19 mouse cellular contexts compared by ENCODE assay signal in the genomic region with DNA sequence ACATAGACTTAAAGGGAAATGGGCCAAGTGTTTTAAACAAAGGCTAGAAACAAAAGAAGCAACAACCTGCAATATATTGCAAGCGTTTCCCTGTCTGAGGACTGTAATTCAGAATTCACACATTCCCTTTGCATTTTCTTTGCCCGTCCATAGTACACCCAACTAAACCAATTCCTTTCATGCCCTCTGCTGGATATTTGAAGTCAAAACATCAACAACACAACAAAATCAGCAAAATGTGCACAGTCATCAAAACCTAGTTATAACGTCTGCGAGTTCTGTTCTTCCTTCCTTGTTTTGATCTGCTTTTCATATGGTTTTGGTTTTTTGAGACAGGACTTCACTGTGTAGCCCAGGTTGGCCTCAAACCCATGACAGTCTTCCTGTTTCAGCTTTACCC.
DNase-seq lines count a peak whose midpoint lies in the region; ATAC-seq and TF ChIP-seq lines count a peak whose summit lies in the region.
"Had no signal": no experiment of that assay in that cellular context is flagged by ENCODE, and none has a peak within 500 bp of the region (broad histone marks: within the 10 kb centered on the region; RNA-seq: fewer than 3 reads in every experiment).

No protein-coding gene starts in this region.

- no peak for DNase-seq in gastrocnemius, adult 2 months
- DNase-seq in gastrocnemius, adult 8-10 months (ENCODE audit: low spot score in 2 of 2): no peak
- DNase-seq in layer of hippocampus, adult 2 months (ENCODE audit: low spot score in 2 of 2): no peak
- no peak for DNase-seq in layer of hippocampus, adult 11-12 months (ENCODE audit: low spot score)
- DNase-seq in 3T3-L1 (ENCODE audit: low read depth, low spot score): peak; percentile 55
- peak; percentile 4 for DNase-seq in MEL (ENCODE audit: low read depth, low spot score)
- no peak for DNase-seq in adrenal gland, adult 18-20 months (ENCODE audit: low spot score in 2 of 2)
- DNase-seq: cerebellum, adult 9-10 months; gastrocnemius, postnatal 14 days; kidney, postnatal 4 days; liver, embryonic 13.5 days; right cerebral cortex, postnatal 4 days; thymus, postnatal 25 days had no signal

- no peak overlapping the region for H3K4me3 ChIP-seq in gastrocnemius, adult 2 months
- no peak overlapping the region for H3K4me3 ChIP-seq in layer of hippocampus, adult 2 months
- no peak overlapping the region for H3K4me3 ChIP-seq in MEL (ENCODE audit: control insufficient read depth in 1 of 2, insufficient read depth in 1 of 2, low read depth in 2 of 2, low read length in 2 of 2)
- H3K4me3 ChIP-seq: embryonic facial prominence, embryonic 12.5 days; forebrain, embryonic 13.5 days; heart, embryonic 13.5 days; liver, embryonic 13.5 days; stomach, embryonic 15.5 days had no signal

- no peak overlapping the region for H3K9ac ChIP-seq in MEL (ENCODE audit: control insufficient read depth, low read depth, low read length, poor library complexity, severe bottlenecking)
- H3K9ac ChIP-seq: embryonic facial prominence, embryonic 12.5 days; forebrain, embryonic 13.5 days; heart, embryonic 13.5 days; liver, embryonic 13.5 days; stomach, embryonic 15.5 days had no signal

- TF ChIP-seq EP300 in MEL (IDR thresholded peaks at IDR 0.05; ENCODE audit: low read depth in 1 of 2, low read length in 2 of 2): no peak

- peak; percentile 15; the same call in 1 of the 2 replicates for TF ChIP-seq CTCF in gastrocnemius, adult 2 months (IDR thresholded peaks at IDR 0.05)
- peak; percentile 74 for TF ChIP-seq CTCF in layer of hippocampus, adult 2 months (conservative IDR thresholded peaks at IDR 0.05)
- peak in 1 of 3 experiments; percentile 22; a peak in 1 of 6 replicates for TF ChIP-seq CTCF in MEL (IDR thresholded peaks at IDR 0.05 in 2 of 3, conservative IDR thresholded peaks at IDR 0.05 in 1 of 3; ENCODE audit: control insufficient read depth in 1 of 3, insufficient read depth in 1 of 3, low read depth in 2 of 3, low read length in 3 of 3, poor library complexity in 1 of 3, severe bottlenecking in 1 of 3)

- TF ChIP-seq POLR2A in MEL (IDR thresholded peaks at IDR 0.05; ENCODE audit: control insufficient read depth in 1 of 2, insufficient read depth in 1 of 2, low read depth in 1 of 2, low read length in 2 of 2, poor library complexity in 1 of 2): no peak

- H3K4me1 ChIP-seq in MEL (ENCODE audit: control insufficient read depth in 1 of 2, insufficient read depth in 2 of 2, low read length in 2 of 2): no peaks in the 10 kb centered on the region
- H3K4me1 ChIP-seq: embryonic facial prominence, embryonic 12.5 days; forebrain, embryonic 13.5 days; heart, embryonic 13.5 days; liver, embryonic 13.5 days; stomach, embryonic 15.5 days had no signal

- TF ChIP-seq RAD21 in MEL (IDR thresholded peaks at IDR 0.05; ENCODE audit: low read depth, low read length): peak; percentile 13

- intact Hi-C loops in gastrocnemius, adult 2 months (cut with DNase I): no loop called here

- no peaks in the 10 kb centered on the region for H3K36me3 ChIP-seq in MEL (ENCODE audit: control insufficient read depth in 1 of 2, insufficient read depth in 2 of 2, low read length in 2 of 2)
- H3K36me3 ChIP-seq: embryonic facial prominence, embryonic 12.5 days; heart, embryonic 13.5 days; liver, embryonic 13.5 days; stomach, embryonic 15.5 days had no signal

- H3K27me3 ChIP-seq in MEL (ENCODE audit: control insufficient read depth in 1 of 2, insufficient read depth in 2 of 2, low read length in 2 of 2): no peaks in the 10 kb centered on the region
- H3K27me3 ChIP-seq: embryonic facial prominence, embryonic 12.5 days; forebrain, embryonic 13.5 days; heart, embryonic 13.5 days; liver, embryonic 13.5 days; stomach, embryonic 15.5 days had no signal

- H3K9me3 ChIP-seq in MEL (replicated peaks; ENCODE audit: insufficient read depth, low read length): no peaks in the 10 kb centered on the region
- H3K9me3 ChIP-seq: embryonic facial prominence, embryonic 12.5 days; liver, embryonic 13.5 days; stomach, embryonic 15.5 days had no signal

- no peaks in the 10 kb centered on the region for H3K79me2 ChIP-seq in MEL (ENCODE audit: control insufficient read depth, insufficient read depth, low read length, poor library complexity)

- no peak; the same call in 1 of the 2 replicates for ATAC-seq in megakaryocyte progenitor cell, adult 5-6 weeks (replicated peaks; ENCODE audit: poor library complexity)
- ATAC-seq: CD4-positive, CD25-positive, alpha-beta regulatory T cell, adult 4 months; forebrain, embryonic 13.5 days had no signal

- no peak overlapping the region for H3K27ac ChIP-seq in gastrocnemius, adult 2 months
- H3K27ac ChIP-seq in layer of hippocampus, adult 2 months: no peak overlapping the region
- no peak overlapping the region for H3K27ac ChIP-seq in MEL (ENCODE audit: control insufficient read depth, low read depth, low read length)
- H3K27ac ChIP-seq: embryonic facial prominence, embryonic 12.5 days; forebrain, embryonic 13.5 days; heart, embryonic 13.5 days; liver, embryonic 13.5 days; stomach, embryonic 15.5 days had no signal

TF ChIP-seq in MEL, 35 proteins besides CTCF, POLR2A, EP300 and RAD21:
- TF ChIP-seq MEF2A (IDR thresholded peaks at IDR 0.05; ENCODE audit: extremely low read depth, insufficient replicate concordance, low read depth, low read length, poor library complexity, severe bottlenecking): no peak
- peak; percentile 76; the same call in 1 of the 2 replicates for TF ChIP-seq MAFK (IDR thresholded peaks at IDR 0.05; ENCODE audit: borderline replicate concordance, low read depth, low read length)
- no peak for TF ChIP-seq CHD2 (IDR thresholded peaks at IDR 0.05; ENCODE audit: low read length)
- TF ChIP-seq NRF1 (IDR thresholded peaks at IDR 0.05; ENCODE audit: insufficient read depth, low read depth, low read length, poor library complexity, severe bottlenecking): no peak
- TF ChIP-seq GATA1 (IDR thresholded peaks at IDR 0.05; ENCODE audit: low read depth, low read length): no peak
- TF ChIP-seq MXI1 (IDR thresholded peaks at IDR 0.05; ENCODE audit: low read depth, low read length): no peak
- no peak for TF ChIP-seq E2F4 (IDR thresholded peaks at IDR 0.05; ENCODE audit: borderline replicate concordance, low read depth, low read length)
- TF ChIP-seq SMC3 (IDR thresholded peaks at IDR 0.05; ENCODE audit: low read depth, low read length): peak; percentile 24; the same call in 1 of the 2 replicates

Comparison
In these comparisons a context has a peak if more than half of its experiments do, and no peak if none do; other contexts are left out.
1. DNase-seq: peak in 3T3-L1 (single experiment) and MEL (single experiment); none in gastrocnemius, adult 2 months (single experiment), gastrocnemius, adult 8-10 months (0 of 2), layer of hippocampus, adult 2 months (0 of 2), layer of hippocampus, adult 11-12 months (single experiment) and adrenal gland, adult 18-20 months (0 of 2).